Mouse (Mus musculus) heart, postnatal 25 days (tissue): Measurements from ENCODE around the gene Gm10477. TPM values are rescaled to one million over a fixed set of nuclear protein-coding genes. Genes with fewer than 3 reads are reported as not detected.
"Not testable (repeated sequence)": the region's sequence is repeated elsewhere in the genome, so short reads cannot be mapped to it uniquely, and the experiment has no call there.

Source experiments
- DNase-seq: peaks from one replicate; pipeline ENCODE4 v3.0.0; 2022; ENCODE audit warnings: low spot score
- intact Hi-C: fragments of 180-260 bp; cut with DNase I; formaldehyde crosslinking; loops from one replicate; pipeline ENCODE4 v1.15.1; 2025
- total RNA-seq, 2 experiments: library from RNA; stranded (reverse); gene quantifications; 2 replicates each; pipeline ENCODE4 v1.2.3; 2021

The Gm10477 gene
- total RNA-seq = not detected

DNA sequence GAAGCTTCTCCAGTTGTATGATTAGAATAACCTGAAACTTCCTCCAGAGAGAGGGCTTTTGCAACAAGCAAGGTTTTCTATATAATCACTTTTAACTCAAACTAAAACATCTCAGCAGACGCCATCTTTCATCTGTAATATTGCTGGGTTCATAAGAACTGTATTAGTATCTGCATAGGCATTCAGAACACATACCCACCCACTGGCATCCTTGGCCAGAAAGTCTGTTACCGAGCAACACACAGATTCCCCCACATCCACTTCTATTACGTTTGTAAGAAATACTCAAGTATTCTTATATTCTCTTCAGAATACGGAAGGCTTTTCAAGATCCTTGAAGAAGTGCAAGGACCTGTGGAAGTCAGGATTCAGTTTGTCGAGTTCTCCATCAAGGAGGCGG, at the start of gene Gm10477:
Gene Gm10477 (plus strand): TSS at position 301 of the 400 bp plus-strand sequence.
- DNase-seq, intact Hi-C loops: not testable (repeated sequence)

DNA sequence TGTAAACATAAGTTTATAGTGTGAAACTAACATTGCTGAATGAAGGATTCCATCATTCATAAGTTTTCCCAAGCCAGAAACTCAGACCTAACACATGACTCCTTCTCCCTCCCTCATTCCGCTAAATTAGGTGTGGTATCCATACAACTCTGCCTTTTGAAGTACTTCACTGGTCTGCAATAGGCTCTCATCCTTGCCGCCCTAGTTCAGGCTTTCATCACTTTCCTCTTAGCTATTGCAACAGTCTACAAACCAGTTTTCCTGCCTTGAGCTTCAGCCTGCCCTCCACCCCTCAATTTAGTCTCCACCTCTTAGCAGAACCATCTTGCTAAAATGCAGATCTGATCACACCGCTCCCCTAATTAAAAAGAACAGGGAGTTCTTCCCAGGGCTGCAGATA, 47.0 kb upstream of the Gm10477 start:
- intact Hi-C loops = no loop called here
- no peak for DNase-seq

DNA sequence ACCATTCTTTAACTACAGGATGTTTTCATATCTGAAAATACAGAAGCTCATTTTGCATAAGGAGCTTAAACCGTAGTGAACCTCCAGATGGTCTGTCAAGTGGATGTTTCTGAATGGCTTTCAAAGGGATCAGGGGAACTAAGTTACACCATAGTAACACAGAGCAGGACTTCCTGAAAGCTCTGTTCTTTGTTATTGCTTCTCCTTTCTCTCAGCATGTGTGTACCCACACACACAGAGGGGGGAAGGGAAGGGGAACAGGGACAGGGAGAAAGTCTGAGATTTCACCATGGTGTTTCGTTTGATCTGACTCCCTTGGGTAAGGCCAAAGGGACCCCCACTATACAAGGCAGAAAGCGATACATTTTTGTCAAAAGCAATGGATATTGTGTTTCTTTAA, 42.6 kb upstream of the Gm10477 start:
- no peak for DNase-seq
- intact Hi-C loops = no loop called here

DNA sequence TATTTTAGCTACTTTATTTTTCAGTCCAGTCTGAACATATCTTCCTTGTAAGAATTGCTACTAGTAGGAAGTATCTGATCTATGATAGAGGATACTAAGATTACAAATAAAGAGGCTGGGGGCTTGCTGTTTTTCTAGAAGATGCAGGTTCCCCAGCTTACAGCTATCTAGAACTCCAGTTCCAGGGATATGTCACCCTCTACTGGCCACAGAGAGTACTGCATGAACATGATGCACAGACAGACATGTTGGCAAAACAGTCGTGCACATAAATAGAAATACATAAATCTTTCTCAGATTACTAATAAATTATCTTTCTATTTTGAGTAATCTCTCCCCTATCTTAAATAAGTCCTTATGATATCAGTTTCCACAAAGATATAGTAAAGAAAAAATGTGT, 34.8 kb upstream of the Gm10477 start:
- intact Hi-C loops = loop anchor here (1.0 to 5.0 kb wide), 2 partner anchors 37 to 62 kb away; partner anchors contain the start of gene Ints6l
- DNase-seq = no peak

DNA sequence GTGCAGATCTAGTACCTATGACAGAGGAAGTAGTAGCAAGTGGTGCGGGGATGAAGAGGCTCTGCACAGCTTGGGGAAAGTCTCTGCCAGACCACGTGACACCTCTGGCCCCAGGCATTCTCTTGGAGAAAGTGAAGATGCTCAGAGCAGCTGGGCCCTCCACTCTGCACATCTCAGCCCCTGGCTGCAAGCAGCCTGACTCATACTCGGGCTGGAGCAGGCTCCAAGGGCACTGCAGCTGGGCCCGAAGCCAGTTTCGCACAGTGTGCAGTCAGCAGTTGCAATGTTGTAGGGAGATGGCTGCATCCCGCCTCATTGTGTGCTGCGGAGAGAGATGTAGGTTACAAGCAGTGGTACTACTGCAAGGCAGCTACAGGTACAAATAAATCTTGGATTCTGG, 27.3 kb upstream of the Gm10477 start:
- intact Hi-C loops = no loop called here
- DNase-seq = no peak

DNA sequence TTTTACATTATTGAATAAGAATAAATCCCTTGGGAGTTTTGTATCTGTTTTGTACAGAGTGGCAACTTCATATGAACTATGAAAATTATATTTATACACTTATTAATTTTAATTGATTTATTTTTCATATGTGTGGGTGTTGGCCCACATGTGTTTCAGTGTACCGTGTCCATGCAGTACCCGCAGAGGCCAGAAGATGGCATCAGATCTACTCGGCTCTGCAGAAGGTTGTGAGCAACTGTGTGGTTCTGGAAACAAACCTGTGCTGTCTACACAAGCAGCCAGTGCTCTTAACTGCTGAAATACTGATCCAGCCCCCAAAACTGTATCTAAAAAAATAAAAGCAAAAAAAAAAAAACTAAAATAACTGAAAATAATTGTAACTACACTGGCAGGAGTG, 6.7 kb downstream of the Gm10477 start:
- no peak for DNase-seq
- intact Hi-C loops = no loop called here

DNA sequence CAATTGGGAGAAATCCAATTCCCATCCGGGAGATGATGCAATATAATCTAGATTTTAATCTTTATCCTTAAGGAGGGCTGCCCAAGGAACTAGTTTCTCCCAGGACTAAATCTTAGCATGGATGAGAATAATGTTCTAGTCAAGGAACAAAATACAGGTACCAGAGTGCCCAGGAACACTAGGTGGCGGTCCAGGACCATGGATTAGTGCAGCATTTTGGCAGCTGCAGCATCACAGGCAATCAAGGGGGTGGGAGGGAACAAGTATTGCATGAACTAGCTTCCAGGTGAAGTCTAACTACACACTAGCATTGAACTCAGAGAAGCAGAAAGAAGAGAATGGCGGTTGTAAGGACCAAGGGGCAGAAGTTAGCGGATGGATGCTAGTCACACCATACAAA, 12.6 kb downstream of the Gm10477 start:
- no peak for DNase-seq
- intact Hi-C loops = no loop called here

DNA sequence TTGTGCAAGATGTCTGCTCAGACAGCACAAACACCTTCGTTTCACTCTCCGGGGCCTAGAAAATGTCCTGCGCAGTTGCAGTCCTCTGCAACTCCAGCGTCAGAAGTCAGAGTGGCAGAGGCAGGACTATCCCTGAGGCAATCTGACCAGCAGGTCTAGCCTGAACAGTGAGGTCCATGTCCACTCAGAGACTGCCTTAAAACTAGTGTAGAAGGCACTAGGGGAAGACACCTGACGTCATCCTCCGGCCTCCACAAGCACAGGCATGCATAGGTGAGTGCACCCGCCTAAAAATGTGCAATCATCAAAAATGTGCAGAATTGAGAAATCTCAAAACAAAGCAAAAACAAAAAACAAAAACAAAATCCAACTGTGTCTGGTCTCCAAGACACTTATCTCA, 25.0 kb downstream of the Gm10477 start, which contains the start of gene Gm648:
Gene Gm648 (minus strand): TSS at position 101 of the 400 bp plus-strand sequence.
- no peak for DNase-seq
- intact Hi-C loops = no loop called here

DNA sequence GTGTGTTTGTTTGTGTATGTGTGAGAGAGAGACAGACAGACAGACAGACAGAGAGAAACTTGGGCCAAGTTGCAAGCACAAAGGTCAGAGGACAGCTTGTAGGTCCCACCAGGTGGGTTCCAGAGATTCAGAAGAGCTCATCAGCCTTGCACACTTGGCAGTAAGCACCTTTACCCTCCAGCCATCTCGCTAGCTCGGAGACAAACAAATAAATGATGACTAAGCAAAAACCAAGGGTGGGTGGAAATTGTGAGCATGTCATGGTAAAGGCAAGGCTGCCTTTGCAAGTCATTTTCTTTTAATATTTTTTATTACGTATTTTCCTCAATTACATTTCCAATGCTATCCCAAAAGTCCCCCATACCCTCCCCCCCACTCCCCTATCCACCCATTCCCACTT, 29.0 kb downstream of the Gm10477 start:
- intact Hi-C loops = no loop called here

DNA sequence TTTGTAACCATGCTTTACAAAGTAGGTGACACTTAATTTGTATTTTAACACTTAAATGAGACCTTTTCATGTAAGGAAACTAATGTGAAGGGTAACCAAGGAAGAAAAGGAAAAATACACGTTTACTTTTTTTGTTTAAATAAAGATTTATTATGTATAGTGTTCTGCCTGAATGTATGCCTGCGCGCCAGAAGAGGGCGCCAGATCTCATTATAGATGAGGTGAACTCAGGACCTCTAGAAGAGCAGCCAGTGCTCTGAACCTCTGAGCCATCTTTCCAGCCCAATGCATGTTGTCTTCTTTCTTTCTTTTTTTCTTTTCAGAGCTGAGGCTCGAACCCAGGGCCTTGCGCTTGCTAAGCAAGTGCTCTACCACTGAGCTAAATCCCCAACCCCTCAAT, 47.9 kb downstream of the Gm10477 start:
- DNase-seq = no peak
- intact Hi-C loops = loop anchor here (5.0 kb wide), 1 partner anchor 265 kb away; no protein-coding TSS in a partner anchor

More for the DNA sequence above, 29.0 kb downstream of the Gm10477 start:
- DNase-seq = no peak

Other genes starting within 250 kb of the Gm10477 start
- gene Zfp449, start 178.3 kb upstream of the Gm10477 start, total RNA-seq = 1 to 10 TPM; 4.9 to 5.4 TPM
- gene Smim10l2a, start 150.2 kb upstream of the Gm10477 start, total RNA-seq = under 1 TPM; 0.16 to 0.34 TPM
- 1 to 10 TPM in 1 of 2 experiments, not detected in 1; 2.3 TPM for gene Gm2174, start 76.8 kb upstream of the Gm10477 start, total RNA-seq
- gene Ints6l, start 69.9 kb upstream of the Gm10477 start, total RNA-seq = 1 to 10 TPM; 6.3 to 6.6 TPM
- not detected for gene Gm648, start 24.9 kb downstream of the Gm10477 start, total RNA-seq
- gene Mmgt1, start 73.3 kb downstream of the Gm10477 start, total RNA-seq = 10 to 100 TPM; 29.9 to 33.3 TPM
- 10 to 100 TPM; 20.7 to 23.0 TPM for gene Slc9a6, start 85.0 kb downstream of the Gm10477 start, total RNA-seq
- 100 to 1,000 TPM; 114 to 123 TPM for gene Fhl1, start 207.0 kb downstream of the Gm10477 start, total RNA-seq